Mouse (Mus musculus): ENCODE data around the gene Gm4307.
A peak's percentile ranks its signal among the peaks of the same experiment; 100 is the strongest.
"Not testable (repeated sequence)": the region's sequence is repeated elsewhere in the genome, so short reads cannot be mapped to it uniquely, and the experiment has no call there.

The Gm4307 gene

GRCm38 (mm10) chr10:100361038-100361437 is at the start of gene Gm4307:
Gm4307 (plus strand) TSS chr10:100361338.
- not testable (repeated sequence) for DNase-seq (ENCODE audit: low read depth, low spot score)

DNA sequence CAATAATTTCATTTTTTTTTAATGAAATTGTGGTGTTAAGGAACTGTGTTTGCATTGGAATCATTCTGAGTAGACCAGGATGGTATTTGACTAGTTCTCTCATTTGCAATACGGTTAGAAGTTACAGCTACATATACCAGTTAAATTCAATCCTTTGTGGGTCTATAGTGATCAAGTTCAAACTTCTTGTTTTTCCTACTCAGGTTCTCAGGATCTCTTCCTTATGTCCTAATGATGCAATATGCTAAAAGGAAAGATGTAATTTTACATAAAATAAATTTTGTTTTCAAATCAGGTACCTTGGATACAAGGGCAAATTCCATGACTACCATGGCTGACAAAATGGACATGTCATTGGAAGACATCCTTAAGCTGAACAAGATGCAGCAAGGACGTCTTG is 25.8 kb upstream of the Gm4307 start, which contains the start of gene Gm4301:
Gene Gm4301 (plus strand): TSS at position 301 of the 400 bp plus-strand sequence.
- DNase-seq (ENCODE audit: low read depth, low spot score) = not testable (repeated sequence)

DNA sequence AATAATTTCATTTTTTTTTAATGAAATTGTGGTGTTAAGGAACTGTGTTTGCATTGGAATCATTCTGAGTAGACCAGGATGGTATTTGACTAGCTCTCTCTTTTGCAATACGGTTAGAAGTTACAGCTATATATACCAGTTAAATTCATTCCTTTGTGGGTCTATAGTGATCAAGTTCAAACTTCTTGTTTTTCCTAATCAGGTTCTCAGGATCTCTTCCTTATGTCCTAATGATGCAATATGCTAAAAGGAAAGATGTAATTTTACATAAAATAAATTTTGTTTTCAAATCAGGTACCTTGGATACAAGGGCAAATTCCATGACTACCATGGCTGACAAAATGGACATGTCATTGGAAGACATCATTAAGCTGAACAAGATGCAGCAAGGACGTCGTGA is 20.6 kb upstream of the Gm4307 start, which contains the start of gene Gm4302:
Gene Gm4302 (plus strand): TSS at position 301 of the 400 bp plus-strand sequence.
- not testable (repeated sequence) for DNase-seq (ENCODE audit: low read depth, low spot score)

DNA sequence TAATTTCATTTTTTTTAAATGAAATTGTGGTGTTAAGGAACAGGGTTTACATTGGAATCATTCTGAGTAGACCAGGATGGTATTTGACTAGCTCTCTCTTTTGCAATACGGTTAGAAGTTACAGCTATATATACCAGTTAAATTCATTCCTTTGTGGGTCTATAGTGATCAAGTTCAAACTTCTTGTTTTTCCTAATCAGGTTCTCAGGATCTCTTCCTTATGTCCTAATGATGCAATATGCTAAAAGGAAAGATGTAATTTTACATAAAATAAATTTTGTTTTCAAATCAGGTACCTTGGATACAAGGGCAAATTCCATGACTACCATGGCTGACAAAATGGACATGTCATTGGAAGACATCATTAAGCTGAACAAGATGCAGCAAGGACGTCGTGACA is 15.5 kb upstream of the Gm4307 start, which contains the start of gene Gm4303:
Gene Gm4303 (plus strand): TSS at position 301 of the 400 bp plus-strand sequence.
- DNase-seq (ENCODE audit: low read depth, low spot score) = not testable (repeated sequence)

DNA sequence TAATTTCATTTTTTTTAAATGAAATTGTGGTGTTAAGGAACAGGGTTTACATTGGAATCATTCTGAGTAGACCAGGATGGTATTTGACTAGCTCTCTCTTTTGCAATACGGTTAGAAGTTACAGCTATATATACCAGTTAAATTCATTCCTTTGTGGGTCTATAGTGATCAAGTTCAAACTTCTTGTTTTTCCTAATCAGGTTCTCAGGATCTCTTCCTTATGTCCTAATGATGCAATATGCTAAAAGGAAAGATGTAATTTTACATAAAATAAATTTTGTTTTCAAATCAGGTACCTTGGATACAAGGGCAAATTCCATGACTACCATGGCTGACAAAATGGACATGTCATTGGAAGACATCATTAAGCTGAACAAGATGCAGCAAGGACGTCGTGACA is 10.3 kb upstream of the Gm4307 start, which contains the start of gene Gm4305:
Gene Gm4305 (plus strand): TSS at position 301 of the 400 bp plus-strand sequence.
- not testable (repeated sequence) for DNase-seq (ENCODE audit: low read depth, low spot score)

DNA sequence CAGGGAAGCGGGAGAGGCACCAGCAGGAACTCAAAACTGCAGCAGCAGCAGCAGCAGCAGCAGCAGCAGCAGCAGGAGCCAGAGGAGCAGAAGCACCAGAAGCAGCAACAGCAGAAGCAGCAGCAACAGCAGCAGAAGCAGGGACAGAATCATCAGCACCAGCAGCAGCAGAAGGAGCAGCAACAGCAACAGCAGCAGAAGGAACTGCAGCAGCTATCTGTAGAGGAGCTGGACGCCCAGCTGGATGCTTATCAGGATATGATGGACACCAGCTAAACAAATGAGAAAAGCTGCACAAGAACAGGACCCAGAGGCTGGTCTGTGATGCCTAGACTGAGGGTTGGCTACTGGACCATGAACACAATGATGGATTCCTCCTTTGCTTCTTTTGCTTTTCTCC is 4.3 kb upstream of the Gm4307 start:
- not testable (repeated sequence) for DNase-seq (ENCODE audit: low read depth, low spot score)

GRCm38 (mm10) chr10:100382460-100382859 is 21.3 kb downstream of the Gm4307 start, which contains the start of gene Gm4312:
Gm4312 (minus strand) TSS chr10:100382560.
- DNase-seq (ENCODE audit: low read depth, low spot score) = not testable (repeated sequence)

DNA sequence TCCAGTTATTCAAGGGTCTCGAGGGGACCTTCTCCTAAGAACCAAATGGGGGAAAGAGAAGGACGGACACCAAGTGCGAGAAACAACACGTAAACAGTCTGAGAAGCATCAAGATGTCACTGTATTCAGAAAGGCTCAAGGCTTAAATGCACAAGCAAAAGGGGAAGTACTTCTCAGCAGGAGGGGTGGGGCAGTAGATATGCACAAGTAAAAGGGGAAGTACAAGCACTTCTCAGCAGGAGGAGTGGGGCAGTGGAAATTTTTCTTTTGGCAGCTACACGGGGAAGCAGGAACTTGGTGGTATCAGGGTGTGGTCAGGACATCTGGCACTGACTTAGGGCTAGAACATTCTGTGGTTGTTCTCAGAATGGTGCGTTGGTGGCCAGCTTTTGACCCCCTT is 41.2 kb downstream of the Gm4307 start:
- peak; percentile 28 for DNase-seq (ENCODE audit: low read depth, low spot score)

Data from ES-CJ7 (cell line).